Mouse (Mus musculus) kidney, postnatal 0 days (tissue): ENCODE results near the gene Dcaf12. TPM values are rescaled to one million over a fixed set of nuclear protein-coding genes. Genes with fewer than 3 reads are reported as not detected.

Source experiments
- ATAC-seq: fragments of 200-750 bp; cut with Nextera tagmentation; replicated peaks from 2 replicates; pipeline ENCODE4 v1.8.0; 2017; ENCODE audit warnings: low read depth, moderate number of reproducible peaks, moderate TSS enrichment, moderate library complexity; ENCODE audit not compliant: low FRiP score
- DNase-seq: peaks from one replicate; pipeline ENCODE4 v3.0.0-alpha.2; 2016; ENCODE audit warnings: low spot score
- H3K27ac ChIP-seq: fragments of 300-500 bp; sonication (generic); 2 replicates; pipeline ENCODE4 v1.5.1; 2014; ENCODE audit warnings: mild to moderate bottlenecking
- H3K27me3 ChIP-seq: fragments of 300-500 bp; sonication (generic); 2 replicates; pipeline ENCODE4 v1.6.1; 2014; ENCODE audit warnings: low read length, mixed read lengths; ENCODE audit not compliant: insufficient read depth
- H3K36me3 ChIP-seq: fragments of 300-500 bp; sonication (generic); 2 replicates; pipeline ENCODE4 v1.6.1; 2014; ENCODE audit warnings: low read length, mixed read lengths; ENCODE audit not compliant: insufficient read depth
- H3K4me1 ChIP-seq: fragments of 300-500 bp; sonication (generic); replicated peaks from 2 replicates; pipeline ENCODE4 v1.6.1; 2014; ENCODE audit warnings: antibody characterized with exemption, low read length, mixed read lengths; ENCODE audit not compliant: insufficient read depth
- H3K4me2 ChIP-seq: fragments of 300-500 bp; sonication (generic); 2 replicates; pipeline ENCODE4 v1.6.1; 2014; ENCODE audit warnings: mild to moderate bottlenecking, low read length, moderate library complexity, mixed read lengths
- H3K4me3 ChIP-seq: fragments of 300-500 bp; sonication (generic); replicated peaks from 2 replicates; pipeline ENCODE4 v1.5.1; 2014; ENCODE audit warnings: low read depth, low read length
- H3K9ac ChIP-seq: fragments of 300-500 bp; sonication (generic); 2 replicates; pipeline ENCODE4 v1.6.1; 2014; ENCODE audit warnings: low read depth, low read length
- H3K9me3 ChIP-seq: fragments of 300-500 bp; sonication (generic); replicated peaks from 2 replicates; pipeline ENCODE4 v1.6.1; 2016; ENCODE audit warnings: low read length, inconsistent platforms, mixed read lengths
- CTCF ChIP-seq: IDR thresholded peaks from 2 replicates; pipeline ENCODE4 v1.5.1; 2016; ENCODE audit warnings: antibody characterized with exemption, low read depth, mild to moderate bottlenecking, moderate library complexity
- WGBS: fragments of 180-500 bp; shearing (Covaris S2); extraction: QIAGEN DNeasy Blood & Tissue Kit; methylation state at CpG from one replicate; pipeline ENCODE4 v1.1.7; 2014; 5-methylcytosine and 5-hydroxymethylcytosine counted together
- polyA plus RNA-seq: library from polyadenylated mRNA; unstranded; fragments of >200 nt; fragmentation: Nextera tagmentation; extraction: Ambion mirVana; gene quantifications from 2 replicates; pipeline ENCODE4 v1.2.1, GENCODE M21; 2015

Gene Dcaf12
- polyA plus RNA-seq, 1 experiment from 2014 or later: 49.8 TPM

DNA sequence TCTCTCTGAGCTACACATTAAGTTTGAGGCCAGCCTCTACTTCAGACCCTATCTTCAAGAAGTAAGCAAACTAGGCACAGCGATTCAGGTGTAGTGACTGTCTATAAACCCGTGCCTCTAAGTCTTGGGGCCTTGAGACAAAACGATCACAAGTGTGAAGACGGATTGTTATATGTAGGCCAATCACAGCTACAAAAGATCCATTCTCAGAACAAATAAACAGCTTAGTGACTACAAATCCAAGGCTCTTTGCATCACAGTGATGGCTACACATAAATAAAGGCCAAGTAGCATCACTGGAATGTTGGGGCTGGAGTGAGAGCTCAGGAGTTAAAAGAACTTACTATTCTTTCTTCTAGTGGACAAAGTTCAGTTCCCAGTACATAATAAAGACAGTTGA lies 55.7 kb downstream of the Dcaf12 start:
- no peak for TF ChIP-seq CTCF
- H3K4me3 ChIP-seq: no peak overlapping the region
- no peak overlapping the region for H3K4me2 ChIP-seq
- DNase-seq (no peak), ATAC-seq (no peak)
- 88% methylated on average over 4 of the region's 4 CpGs for WGBS
- H3K27ac ChIP-seq: no peak overlapping the region
- H3K9ac ChIP-seq: no peak overlapping the region
- no peaks in the 10 kb centered on the region for H3K9me3 ChIP-seq
- no peaks in the 10 kb centered on the region; the same call in 1 of the 2 replicates for H3K4me1 ChIP-seq
- H3K27me3 ChIP-seq: no peaks in the 10 kb centered on the region
- 0 out of 2 replicates have a peak, but pooled peaks cover 5% of the 10 kb centered on the region for H3K36me3 ChIP-seq

DNA sequence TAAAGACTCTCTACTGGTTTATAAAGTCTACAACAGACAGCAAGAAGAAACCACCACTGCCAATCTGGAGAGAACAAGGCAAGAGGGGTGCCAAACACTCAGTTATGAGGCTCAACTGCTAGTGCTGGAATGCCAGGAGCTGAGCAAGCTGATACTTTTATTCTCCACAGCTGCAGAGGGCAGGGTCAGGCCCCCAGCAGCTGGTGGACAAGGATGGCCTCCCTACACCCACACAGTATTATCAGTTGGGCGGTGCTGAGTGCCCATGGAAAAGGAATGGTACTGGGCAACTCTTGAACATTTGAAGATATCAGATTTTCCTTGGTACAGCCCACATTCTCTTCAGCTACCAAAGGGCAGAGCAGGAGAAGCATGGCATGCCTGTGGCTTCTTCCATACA lies 56.9 kb downstream of the Dcaf12 start:
- peak; percentile 70 for DNase-seq
- ATAC-seq: peak; percentile 66; the same call in 1 of the 2 replicates
- H3K9me3 ChIP-seq: no peaks in the 10 kb centered on the region
- no peak overlapping the region for H3K27ac ChIP-seq
- WGBS: 73% methylated on average over 1 of the region's 1 CpGs
- no peak overlapping the region for H3K9ac ChIP-seq
- H3K4me1 ChIP-seq: no peaks in the 10 kb centered on the region; the same call in 1 of the 2 replicates
- H3K4me3 ChIP-seq: no peak overlapping the region
- H3K36me3 ChIP-seq: 0 out of 2 replicates have a peak, but pooled peaks cover 5% of the 10 kb centered on the region
- no peak for TF ChIP-seq CTCF
- no peak overlapping the region for H3K4me2 ChIP-seq
- no peaks in the 10 kb centered on the region for H3K27me3 ChIP-seq

DNA sequence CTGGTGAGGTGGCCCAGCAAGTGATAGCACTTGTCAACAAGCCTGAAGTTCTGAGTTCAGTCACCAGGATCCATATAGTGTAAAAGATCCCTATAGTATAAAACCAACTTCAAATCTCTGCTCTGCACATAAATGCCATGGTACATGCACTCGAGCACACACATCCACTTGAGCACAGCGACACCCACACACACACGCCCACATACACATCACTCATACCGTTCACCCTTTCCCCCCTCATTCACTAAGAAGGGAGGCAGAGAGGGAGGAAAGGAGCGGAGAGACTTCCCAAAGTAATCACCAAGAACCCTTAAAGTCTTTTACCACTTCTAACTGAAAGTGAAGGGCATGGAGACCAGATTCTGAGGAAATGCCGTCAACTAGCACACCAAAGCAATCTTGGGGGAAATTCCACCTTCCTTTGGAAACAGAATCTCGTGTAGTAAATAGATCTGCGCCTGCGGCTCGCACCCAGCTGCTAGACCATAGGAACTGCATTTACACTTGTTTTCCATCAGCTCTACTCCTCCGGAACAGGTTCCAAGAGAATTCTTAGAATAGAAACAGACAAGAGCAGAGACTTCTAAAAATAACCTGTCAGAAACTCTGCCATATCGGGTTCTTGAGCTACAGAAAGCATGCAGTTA lies 59.0 kb downstream of the Dcaf12 start:
- Histone ChIP-seq H3K4me1 (no peaks in the 10 kb centered on the region; the same call in 1 of the 2 replicates), H3K27me3 (no peaks in the 10 kb centered on the region), H3K27ac (no peak overlapping the region), H3K4me2 (no peak overlapping the region), H3K9ac (no peak overlapping the region), H3K36me3 (no peaks in the 10 kb centered on the region), H3K9me3 (no peaks in the 10 kb centered on the region), H3K4me3 (no peak overlapping the region)
- WGBS: 62% methylated on average over 12 of the region's 12 CpGs
- ATAC-seq: no peak
- no peak for DNase-seq
- no peak for TF ChIP-seq CTCF

DNA sequence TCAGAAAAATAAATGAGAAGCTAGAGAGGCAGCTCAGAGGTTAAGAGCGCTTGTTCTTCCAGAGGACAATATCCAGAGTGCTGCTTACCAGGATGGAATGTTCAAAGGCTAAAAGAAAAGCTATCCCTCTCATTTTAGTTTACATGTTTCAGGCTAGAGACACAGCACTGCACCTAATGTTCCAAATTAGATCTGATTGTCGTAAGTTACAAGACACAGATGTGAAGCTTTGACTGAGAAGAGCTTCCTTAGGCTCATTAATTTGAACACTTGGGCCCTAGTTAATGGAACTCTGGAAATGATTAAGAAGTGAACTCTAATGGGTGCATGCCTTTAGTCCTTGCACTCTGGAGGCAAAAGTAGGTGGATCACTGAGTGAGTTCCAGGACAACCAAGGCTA lies 60.9 kb downstream of the Dcaf12 start:
- no peak for TF ChIP-seq CTCF
- Histone ChIP-seq H3K27me3 (no peaks in the 10 kb centered on the region), H3K36me3 (0 out of 2 replicates have a peak, but pooled peaks cover 5% of the 10 kb centered on the region), H3K4me2 (no peak overlapping the region), H3K4me3 (no peak overlapping the region), H3K9ac (no peak overlapping the region), H3K27ac (no peak overlapping the region), H3K4me1 (no peaks in the 10 kb centered on the region; the same call in 1 of the 2 replicates), H3K9me3 (no peaks in the 10 kb centered on the region)
- no peak for ATAC-seq
- WGBS: 76% methylated on average over 2 of the region's 2 CpGs
- no peak for DNase-seq

DNA sequence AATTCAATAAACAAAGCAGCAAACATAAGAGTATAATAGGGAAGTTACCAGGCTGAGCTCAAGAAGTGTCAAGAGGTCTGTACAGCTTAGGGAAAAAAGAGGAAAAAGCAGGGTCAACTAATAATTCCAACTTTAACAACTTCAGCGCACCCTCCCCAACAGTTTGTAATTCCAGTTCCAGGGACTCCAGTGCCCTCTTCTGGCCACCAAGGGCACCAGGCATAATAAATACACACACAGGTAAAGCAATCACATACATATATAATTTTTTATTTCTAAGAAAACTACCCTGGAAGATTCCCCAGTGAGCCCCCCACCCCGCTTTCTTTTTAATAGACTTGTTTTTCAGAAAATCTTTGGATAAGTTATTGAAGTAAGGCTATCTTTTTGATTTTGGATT lies 69.3 kb downstream of the Dcaf12 start:
- no peak overlapping the region for H3K27ac ChIP-seq
- no peak overlapping the region for H3K4me3 ChIP-seq
- ATAC-seq: no peak
- H3K4me1 ChIP-seq: no peaks in the 10 kb centered on the region
- peaks cover 10% of the 10 kb centered on the region; the same call in 1 of the 2 replicates for H3K36me3 ChIP-seq
- no peaks in the 10 kb centered on the region for H3K9me3 ChIP-seq
- 98% methylated on average over 2 of the region's 2 CpGs for WGBS
- DNase-seq: no peak
- peak; percentile 52 for TF ChIP-seq CTCF
- no peak overlapping the region for H3K9ac ChIP-seq
- no peak overlapping the region for H3K4me2 ChIP-seq
- no peaks in the 10 kb centered on the region for H3K27me3 ChIP-seq

Other genes starting within 250 kb of the Dcaf12 start
- gene Aqp3, start 216.7 kb downstream of the Dcaf12 start, polyA plus RNA-seq: 87.4 and 102 TPM in 2 replicates
- 18.1 and 19.5 TPM in 2 replicates for gene Nol6, start 190.4 kb downstream of the Dcaf12 start, polyA plus RNA-seq
- 87.7 and 93.9 TPM in 2 replicates for gene Ube2r2, start 179.1 kb downstream of the Dcaf12 start, polyA plus RNA-seq
- 37.6 and 44.4 TPM in 2 replicates for gene Ubap2, start 39.7 kb downstream of the Dcaf12 start, polyA plus RNA-seq
- gene Ubap1, start 34.1 kb upstream of the Dcaf12 start, polyA plus RNA-seq: 53.7 and 54.8 TPM in 2 replicates
- gene Kif24, start 150.0 kb upstream of the Dcaf12 start, polyA plus RNA-seq: 2.0 and 2.4 TPM in 2 replicates
- gene Nudt2, start 150.3 kb upstream of the Dcaf12 start, polyA plus RNA-seq: 57.2 and 61.7 TPM in 2 replicates
- gene AI464131, start 188.2 kb upstream of the Dcaf12 start, polyA plus RNA-seq: 5.3 and 6.1 TPM in 2 replicates
- 0.43 and 0.68 TPM in 2 replicates for gene 1110017D15Rik, start 202.4 kb upstream of the Dcaf12 start, polyA plus RNA-seq